Mouse (Mus musculus) brain, embryonic 14.5 days (tissue): ENCODE results near the gene Fam169a.

Experiments used
- CTCF ChIP-seq: fragments of 200-500 bp; IDR thresholded peaks from 2 replicates; pipeline ENCODE4 v1.5.1; 2012; ENCODE audit warnings: inconsistent platforms, mild to moderate bottlenecking, moderate library complexity, borderline replicate concordance; ENCODE audit not compliant: insufficient read depth, insufficient read length; ENCODE audit errors: extremely low read depth
- POLR2A ChIP-seq: fragments of 200-500 bp; IDR thresholded peaks from 2 replicates; pipeline ENCODE4 v1.6.1; 2012; ENCODE audit warnings: mild to moderate bottlenecking, inconsistent platforms, borderline replicate concordance; ENCODE audit not compliant: poor library complexity, insufficient read depth, insufficient read length, severe bottlenecking; ENCODE audit errors: extremely low read depth

- TF ChIP-seq CTCF (no peak), POLR2A (no peak)
Observed at GRCm38 (mm10) chr13:97178943-97179342, 111.9 kb downstream of the Fam169a start.
